Mouse (Mus musculus) layer of hippocampus, postnatal 14 days (tissue): ENCODE measurements around the gene Pgs1. TPM values are rescaled to one million over a fixed set of nuclear protein-coding genes. Genes with fewer than 3 reads are reported as not detected.

ENCODE experiments used
- DNase-seq, 2 experiments: peaks; one replicate each; pipeline ENCODE4 v3.0.0; 2021 to 2022; ENCODE audit warnings: low spot score in 2 of 2, mixed read lengths in 1 of 2
- total RNA-seq, 2 experiments: library from RNA; stranded (reverse); gene quantifications; 2 replicates each; pipeline ENCODE4 v1.2.3; 2021

Gene Pgs1
- total RNA-seq, 2 experiments from 2014 or later = 65.4 to 66.9 TPM

DNA sequence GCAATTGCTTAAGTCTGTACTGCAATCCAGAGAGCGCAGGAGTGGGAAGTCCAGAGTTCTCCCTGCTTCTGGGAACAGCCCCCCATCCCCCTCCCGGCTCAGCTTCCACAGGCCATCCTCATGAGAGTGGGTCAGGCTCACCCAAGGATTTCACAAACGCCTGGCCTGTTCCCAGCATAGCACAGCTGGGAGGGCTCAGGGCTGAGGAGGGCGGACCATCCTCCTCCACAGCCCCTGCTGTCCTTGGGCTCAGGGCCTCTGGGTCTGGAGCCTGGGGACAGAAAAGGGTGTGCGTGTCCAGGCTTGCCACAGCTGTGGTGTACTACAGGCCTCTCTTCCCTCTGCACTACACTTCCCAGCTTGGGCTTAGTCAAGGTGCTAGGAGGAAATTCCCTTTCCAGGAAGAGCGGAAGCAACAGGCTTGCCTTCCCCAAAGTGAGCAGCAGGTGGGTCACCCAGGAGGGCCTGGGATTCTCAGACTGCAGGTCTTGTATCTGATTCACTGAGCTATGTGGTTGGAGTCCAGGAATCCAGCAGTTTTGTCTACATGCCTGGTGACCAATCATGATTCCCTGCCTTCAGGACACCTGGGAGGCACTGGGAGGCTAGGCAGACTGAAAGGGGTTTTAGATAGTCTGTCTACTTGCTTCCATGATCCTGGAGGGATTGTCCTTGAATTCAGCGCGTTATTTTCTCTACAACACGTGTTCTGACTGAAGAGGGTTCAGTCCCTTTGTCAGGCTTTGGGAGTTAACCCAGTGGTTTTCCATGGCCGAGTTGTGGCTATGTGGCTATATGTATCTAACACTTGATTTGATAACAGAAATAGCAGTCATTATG is 23.6 kb upstream of the Pgs1 start:
- DNase-seq = no peak

DNA sequence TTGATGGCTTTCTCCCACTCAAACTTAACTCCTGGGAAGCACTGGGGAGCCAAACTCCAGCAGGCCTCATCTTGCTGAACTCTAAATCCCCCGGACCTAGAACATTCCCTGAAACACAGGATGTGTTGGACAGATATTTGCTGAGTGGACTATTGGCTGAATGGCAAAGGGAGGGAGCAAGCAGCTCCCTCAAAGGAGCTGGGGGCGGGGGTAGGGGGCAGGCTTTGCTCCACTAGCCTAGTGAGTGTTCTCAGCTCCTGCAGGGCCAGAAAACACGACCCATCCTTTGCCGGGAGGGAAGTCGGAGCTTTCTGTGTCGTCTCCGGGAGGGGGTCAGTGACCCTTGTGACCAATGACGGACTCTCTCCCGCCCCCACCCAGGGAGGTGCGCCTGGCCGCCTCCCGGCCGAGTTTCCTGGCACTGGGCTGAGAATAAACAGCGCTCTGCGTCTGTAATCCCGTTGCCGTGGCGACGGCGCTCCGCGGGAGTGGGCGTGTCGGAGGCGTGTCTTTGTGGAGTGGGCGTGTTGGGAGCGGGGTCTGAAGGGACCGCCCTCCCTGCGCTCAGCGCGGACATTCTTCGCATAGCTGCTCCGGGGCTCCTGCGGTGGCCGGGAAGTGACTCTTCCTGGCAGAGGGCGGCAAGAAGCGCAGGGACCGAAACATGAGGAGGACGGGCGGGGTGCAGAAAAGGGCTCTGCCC is 22.9 kb upstream of the Pgs1 start:
- DNase-seq = peak; percentile 94 to 96

DNA sequence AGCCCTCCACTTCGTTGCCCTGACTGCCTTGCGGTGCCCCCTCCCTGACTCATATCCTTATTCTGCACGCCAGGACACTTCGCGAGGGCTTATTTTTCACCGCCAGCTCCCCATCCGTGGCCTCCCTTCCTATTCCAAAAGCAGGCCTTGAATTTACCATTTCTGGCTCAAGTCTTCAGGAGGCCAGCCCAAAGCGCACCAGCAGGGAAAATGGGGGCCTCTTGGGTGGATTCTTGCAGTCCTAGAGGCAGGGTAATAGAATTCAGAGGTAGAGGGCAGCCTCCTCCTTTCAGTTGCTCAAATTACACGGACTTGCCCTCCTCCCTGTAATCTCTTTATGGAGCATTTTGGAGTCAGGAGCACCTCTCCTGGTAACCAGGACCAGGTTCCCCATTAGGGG is 22.2 kb upstream of the Pgs1 start:
- no peak for DNase-seq

DNA sequence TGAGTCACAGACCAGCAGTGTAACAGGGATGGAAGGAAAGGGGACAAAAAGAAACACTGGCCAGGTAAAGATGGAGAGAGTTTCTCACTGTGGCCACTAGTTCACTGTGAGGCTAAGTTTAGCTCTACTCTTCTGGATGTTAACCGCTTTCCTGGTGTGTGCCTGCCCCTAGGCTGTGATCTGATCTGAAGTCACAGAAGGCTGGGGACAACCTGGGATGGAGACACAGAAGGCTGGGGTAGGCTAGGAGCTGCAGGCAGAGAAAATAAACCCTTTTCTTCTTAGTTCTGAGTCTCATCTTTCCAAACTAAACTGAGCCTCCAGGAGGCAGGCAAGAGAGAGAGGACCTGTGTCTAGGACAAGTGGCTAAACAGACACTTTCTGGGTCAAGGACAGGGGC is 21.8 kb upstream of the Pgs1 start:
- no peak for DNase-seq

DNA sequence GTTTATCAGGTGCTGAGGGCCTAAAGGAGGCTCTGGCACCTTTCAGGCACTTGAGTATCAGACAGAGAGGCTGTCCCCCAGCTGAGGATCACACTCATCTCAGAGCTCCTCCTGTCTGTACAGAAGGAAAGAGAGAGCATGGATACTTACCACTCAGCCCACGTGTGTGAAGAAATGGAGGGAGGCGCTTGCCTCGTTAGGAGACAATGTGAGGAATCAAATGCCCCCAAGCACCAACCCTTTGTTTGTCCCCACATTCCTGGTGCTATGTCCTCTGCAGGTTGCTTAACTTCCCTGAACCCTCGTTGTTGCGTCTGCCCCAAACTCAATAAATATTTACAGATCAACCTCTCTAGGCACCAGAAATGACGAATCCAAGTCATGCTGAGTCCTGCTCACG is 21.0 kb upstream of the Pgs1 start:
- DNase-seq = no peak

DNA sequence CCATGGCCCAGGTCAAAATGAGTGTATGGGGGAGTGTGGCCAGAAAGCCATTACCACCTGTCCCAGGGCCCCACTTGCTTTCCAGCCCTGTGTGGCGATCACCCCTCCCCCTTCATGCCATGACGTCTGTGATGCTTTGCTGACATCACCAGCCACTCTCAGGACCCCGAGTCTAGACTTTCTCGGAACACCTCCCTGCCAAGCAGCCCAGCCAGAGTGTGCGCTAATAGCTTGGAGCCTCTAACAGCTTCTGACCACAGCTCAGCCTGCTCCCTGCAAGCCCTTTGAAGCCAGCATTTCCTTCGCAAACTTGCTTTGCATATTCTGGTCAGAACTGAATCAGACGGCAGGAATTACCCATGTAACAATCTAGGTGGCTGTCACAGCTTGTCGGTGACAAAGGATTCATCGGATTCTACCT is 20.5 kb upstream of the Pgs1 start:
- DNase-seq = no peak

DNA sequence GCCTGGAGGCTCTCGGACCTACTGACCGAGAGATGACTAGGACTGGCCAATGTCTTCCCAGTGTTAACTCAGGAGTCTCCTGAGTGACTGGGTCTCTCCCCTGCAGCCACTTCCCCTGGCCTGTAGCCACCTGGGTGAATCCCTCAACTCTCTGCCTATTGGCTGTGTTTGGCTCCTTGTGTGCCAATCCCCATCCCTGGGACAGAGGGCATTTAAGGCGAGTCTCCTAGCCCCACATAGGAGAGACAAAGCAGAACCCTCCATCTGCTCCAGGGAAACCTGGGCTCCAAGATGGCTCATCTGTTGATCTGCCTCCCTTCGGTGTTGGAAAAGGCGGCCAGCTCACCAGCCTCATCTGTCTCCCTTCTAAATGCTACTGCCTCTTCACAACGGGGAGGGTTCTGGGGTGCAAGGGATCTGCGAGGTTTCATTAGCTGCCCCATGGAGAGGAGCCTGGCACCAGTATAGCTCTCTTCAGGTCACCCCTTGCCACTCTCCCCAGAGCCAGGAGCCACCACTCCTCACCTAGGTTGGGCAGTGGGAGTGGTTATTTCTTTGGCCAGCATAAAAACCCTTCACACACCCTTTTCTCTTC is 19.5 kb upstream of the Pgs1 start:
- no peak for DNase-seq

DNA sequence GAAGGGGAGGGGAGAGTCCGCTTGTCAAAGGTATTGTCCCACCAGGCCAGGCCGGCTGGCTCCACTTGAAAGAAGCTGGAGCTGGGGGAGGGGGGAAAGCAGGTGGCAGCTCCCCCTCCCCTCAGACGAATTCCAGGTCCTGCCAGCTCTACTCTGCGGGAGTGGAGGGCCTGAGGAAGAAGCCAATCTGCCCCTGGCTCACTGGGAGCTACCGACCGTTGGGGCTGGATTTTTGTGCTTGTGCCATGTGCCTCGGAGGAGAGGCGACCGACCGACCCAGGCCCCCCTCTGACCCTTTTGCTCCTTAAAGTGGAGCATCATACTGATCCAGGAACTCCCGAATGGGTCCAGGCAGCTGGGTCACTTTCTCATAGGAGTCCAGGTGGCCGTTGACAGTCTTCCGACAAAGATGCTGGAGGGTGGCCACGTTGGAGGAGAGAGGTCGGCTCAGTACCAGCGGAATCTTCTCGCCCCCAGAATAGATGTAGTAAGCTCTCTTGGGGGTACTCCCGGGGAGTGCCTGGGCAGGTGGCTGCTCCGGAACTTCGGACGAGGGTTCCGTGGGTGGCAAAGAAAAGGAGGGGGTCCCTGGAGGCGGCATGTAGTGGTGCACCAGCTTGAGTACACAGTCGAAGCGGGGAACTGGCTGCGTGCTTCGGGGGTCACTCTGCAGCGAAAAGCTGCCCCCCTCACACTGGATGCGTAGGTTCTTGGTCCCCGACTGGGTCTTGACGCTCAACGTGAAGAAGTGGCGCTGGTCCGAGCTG is 18.7 kb upstream of the Pgs1 start:
- no peak for DNase-seq

DNA sequence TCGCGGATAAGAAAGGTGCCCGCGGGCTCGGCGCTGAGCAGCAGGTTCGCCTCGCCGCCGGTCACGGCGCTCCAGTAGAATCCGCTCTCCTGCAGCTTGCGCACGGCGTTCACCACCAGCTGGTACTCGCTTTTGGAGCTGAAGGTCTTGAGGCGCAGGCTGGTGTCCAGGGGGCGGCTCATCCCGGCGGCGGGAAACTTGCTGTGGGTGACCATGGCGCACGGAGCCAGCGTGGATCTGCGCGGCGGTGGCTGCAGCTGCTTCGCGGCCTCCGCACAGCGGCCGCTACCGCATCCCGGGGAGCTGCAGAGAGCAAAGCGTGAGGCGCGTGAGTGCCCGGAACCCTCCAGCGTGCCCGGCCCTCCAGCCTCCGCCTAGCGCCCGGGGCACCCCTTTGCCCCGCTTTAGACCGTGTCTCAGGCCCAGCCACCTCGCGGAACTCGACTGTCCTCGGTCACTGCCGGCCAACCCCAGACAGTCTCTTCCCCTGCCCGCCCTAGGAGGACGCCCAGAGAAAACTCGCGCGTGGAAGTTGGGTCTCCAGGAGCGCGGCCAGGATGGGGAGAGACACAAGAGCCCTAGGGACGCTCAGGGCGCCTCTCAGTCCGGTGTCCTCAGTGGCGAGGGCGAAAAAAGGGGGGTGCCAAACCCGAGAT is 17.9 kb upstream of the Pgs1 start:
- DNase-seq = no peak

DNA sequence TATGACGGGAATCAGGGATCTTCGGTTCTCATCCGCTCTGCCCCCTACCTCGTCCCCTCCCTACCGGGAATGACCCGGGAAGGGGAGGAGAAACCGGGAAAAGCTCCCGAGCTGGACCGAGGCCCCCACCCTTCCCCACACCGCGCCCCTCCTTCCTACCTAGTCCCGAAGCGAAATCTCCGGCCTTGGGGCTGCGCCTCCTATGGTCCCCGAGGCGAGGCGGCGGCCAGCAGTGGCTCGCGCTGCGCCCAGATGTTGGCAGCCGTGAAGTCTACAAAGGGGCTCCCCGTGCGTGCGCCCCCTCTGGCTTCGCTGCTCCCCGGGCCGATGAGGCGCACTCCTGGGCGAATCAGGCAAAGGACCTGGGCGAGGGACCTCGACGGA is 17.4 kb upstream of the Pgs1 start:
- no peak for DNase-seq

DNA sequence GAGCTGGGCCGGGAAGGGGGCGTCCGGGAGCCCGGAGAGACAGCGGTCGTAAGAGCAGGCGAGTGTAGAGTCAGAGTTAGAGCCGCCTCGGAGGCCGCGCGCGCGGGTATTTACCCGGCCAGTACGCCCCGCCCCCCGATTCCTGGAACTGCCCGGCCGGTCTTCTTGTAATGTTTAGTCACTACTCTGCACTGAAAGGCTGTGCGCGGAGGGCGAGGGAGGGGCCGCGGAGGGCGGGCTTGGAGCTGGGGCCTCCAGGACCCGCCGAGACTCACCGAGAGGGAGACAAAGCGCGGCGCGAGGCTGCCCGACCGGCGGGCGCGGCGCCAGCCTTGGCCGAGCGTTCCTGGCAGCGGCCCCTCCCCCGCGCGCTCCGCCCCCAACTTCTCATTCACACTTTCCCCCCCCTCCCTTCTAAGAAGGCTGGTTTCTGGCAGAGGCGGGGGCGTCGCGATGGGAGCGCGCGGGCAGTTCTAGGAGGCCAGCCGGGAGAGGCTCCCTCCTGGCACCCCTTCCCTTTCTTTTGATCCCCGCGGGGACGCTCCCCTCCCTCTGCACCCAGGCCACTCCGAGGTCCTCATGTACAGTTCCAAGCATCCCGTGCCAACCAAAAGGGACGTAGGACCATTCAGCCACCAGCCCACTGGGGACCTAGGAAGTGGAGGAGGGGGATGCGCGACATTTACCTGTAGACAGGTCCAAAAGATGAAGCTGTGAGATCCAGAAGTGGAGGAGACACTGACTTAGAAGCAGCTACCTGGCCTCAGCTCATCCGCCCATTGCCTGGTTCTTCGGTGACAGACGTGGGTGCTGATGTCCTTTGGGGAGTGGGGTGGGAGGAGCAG is 16.8 kb upstream of the Pgs1 start:
- peak; percentile 84 to 89 for DNase-seq

DNA sequence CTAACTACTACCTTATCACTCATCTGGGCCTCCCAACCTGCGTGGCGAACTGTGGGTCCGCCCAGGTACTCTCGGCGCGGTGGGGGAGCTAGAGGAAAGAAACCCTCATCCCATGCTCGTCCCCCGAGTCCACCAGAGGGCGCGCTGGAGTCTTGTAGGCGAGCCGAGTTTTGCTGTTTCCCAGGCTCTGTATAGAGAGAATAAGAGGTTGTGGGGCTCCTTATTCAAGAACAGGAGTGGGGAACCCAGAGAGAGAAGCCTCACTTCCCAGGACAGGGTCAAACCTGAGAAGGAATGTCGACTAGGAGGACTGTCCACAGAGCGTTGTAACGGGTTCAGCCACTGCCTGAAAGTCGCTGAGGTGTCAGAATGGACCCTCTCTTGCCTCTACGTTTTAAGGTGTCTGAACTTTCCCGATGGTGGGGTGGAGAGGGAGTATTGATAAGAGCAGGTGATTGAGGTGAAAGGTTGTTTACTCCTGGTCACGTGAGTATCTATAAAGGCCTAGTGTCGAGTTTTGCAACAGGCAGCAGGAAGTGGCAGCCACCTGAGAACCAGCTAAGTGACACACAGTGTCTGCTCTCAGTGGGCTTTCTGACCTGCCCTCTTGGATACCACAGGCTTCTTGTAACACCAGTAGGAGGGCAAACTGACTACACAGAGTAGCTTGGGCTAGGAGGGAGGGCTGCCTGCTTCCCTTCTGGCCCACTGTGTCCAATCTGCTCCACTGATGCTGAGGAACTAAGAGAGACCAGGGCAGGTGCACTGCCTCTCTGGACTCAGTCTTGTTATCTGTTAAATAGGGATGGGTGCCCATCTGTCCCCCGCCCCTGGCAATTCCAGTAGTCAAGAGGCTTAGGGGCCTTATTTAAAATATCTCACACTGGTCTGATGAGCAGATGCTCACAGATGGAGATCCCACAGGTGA is 15.9 kb upstream of the Pgs1 start, which contains the start of gene Socs3:
Socs3 (minus strand) TSS at position 103 of the 928 bp plus-strand sequence.
- DNase-seq = peak; percentile 92 to 93

DNA sequence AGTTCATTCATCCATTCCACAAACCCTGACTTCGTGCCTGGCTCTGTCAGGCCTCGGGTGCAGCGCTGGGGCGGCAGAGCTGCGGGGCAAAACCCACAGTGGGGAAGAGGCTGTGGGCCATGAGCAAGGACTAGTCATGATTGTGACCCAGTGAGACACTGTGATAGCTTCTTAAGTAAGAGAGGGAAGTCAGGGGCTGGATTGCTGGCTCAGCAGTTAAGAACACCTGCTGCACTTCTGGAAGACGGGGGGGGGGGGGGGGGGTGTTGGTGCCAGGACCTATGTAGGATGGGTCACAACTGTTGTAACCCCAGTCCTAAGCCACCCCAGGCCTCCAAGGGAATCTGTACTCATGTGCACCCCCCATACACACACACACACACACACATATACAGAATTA is 15.0 kb upstream of the Pgs1 start:
- DNase-seq = no peak

DNA sequence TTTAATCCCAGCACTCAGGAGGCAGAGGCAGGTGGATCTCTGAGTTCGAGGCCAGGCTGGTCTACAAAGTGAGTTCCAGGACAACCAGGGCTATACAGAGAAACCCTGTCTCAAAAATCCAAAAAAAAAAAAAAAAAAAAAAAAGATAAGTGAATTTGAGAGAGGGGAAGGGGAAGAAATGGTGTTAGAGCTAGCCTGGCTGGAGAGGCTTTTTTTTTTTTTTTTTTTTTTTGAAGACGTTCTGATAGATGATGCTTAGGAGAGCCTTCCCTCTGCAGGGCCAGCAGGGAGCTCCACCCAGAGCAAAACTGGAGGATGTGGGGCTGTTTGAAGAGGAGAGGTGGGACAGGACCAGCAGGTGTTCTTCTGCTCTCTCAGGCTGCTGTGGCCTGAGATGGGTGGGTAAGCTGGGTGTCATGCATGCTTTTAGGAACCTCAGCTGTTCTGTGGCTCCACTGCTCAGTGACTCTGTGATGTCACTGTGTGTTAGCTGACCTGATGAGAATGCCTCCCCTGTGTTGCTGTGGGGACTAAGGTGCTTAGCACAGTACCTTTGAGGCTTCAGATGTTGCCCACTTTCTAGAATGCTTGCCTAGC is 14.3 kb upstream of the Pgs1 start:
- DNase-seq = no peak

DNA sequence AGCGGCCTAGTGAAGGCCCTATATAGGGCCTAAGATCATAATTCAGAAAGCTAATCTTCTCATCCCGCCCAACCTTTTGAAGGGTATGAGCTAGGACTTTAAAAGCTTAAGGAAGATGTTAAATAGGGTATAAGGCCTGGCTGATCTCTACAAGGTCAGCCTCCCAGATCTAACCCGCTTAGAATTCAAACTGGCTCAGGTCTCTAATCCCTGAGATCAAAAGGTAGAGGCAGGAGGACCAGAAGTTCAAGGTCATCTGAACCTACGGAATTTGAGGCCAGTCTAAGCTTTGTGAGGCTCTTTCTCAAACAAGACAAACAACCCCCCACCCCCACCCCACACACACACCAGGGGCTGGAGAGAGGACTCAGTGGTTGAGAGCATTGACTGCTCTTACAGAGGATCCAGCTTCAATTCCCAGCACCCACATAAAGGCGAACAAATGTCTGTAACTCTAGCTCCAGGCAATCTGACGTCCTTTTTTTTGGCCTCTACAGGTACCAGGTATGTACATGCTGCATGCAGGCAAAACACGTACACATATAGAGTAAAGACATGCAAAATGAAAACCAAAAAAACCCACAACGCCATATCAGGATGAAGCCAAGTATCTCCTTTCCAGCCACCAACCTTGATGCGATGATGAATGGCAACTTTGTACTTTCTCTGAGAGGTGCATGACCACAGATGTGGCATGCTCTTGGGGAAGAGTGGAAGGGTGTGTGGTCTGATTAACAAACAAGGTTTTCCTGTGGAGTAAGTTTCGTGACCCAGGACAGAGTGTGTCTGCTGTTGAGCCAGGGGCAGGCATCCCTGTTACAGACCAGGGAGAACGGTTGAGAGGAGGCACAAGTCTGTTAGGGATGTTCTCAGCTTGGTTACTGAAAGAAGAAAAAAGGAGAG is 13.2 kb upstream of the Pgs1 start:
- no peak for DNase-seq

DNA sequence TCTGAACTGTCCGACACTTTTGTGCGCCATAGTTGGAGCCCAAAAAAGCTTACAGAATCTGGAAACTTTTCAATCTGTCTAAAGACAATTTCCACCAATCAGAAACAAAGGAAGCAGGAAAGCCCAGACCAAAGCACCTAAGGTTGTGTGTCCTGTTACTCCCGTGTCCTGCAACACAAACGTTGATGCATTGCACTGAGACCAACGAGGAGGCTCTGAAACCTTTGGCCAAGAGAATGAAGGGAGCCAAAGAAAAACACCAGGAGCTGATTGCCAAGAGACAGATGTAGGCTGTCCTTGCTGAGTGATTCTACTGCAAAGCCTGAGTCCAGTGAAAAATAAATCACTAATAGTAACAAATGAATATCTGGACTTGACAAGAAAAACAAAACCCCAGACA is 12.5 kb upstream of the Pgs1 start:
- no peak for DNase-seq

DNA sequence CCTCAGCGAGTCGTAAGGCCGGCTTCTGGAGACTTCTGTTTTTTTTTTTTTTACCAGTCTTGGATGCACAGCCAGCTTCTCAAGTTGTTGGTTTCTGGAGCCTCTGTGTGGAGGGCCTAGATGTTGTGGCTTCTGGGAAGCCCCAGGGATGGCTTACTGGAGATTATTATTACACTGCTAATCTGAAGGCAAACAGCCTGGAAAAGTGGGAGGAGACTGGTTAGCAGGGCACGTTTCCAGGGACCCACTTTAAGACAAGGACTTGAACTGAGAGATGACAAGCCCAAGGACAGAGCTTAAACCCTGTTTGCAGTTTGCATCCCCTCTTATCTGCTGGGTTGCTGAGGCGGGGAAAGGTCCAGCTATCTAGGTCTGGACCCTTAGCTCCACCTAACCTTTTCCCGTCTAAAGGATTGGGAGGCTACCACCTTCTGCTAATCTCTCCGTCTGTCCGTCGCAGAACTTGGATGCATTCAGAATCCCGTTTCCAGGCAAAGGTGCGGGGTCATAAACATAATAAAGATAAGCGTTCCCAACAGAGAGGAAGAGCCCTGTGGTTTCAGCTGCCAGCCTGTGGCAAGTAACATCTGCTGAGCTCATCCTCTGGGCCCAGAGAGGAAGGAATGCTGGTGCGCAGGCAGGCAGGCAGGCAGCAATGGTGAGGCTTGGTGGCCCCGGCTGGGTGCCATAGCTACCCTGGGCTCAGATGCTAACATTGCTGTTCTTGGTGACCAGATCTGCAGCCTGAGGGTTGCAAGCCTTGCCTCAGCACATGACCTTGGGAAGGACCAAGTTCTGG is 11.6 kb upstream of the Pgs1 start:
- DNase-seq = no peak
